In the genomic region with DNA sequence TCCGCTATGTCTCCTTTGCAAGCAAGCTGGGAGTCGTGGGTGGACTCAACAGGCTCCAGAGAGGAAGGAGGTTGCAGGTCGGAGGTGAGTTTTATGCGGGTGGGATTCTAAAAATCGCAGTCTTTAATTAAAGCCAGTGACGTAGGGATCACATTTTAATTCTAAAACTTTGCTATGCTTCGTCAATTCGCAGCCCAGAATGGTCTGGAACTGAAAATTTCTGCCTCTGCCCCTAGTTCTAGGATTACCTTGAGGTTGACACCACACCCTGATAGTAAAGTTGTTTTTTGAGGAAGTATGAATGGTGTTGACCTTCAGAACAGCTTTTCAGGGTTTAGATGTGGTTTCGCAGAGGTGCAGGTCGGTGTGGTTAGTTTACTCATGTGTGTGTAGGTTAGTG, we compare ENCODE assay signal across 7 mouse cellular contexts. TPM values are rescaled to one million over a fixed set of nuclear protein-coding genes. Genes with fewer than 3 reads are reported as not detected.
DNase-seq lines count a peak whose midpoint lies in the region; ATAC-seq and TF ChIP-seq lines count a peak whose summit lies in the region.

No protein-coding gene starts in this region.

- H3K4me1 ChIP-seq in embryonic fibroblast, embryonic 13.5 days (ENCODE audit: control insufficient read depth, insufficient read depth, low read length), result peaks cover 2% of the 10 kb centered on the region; the same call in 1 of the 2 replicates
- H3K4me1 ChIP-seq in limb, embryonic 13.5 days, result peaks cover 16% of the 10 kb centered on the region
- H3K4me1 ChIP-seq in neural tube, embryonic 14.5 days (ENCODE audit: control insufficient read depth, insufficient read depth, low read length), result peaks cover 9% of the 10 kb centered on the region

- H3K36me3 ChIP-seq in limb, embryonic 13.5 days, result peaks cover 8% of the 10 kb centered on the region
- no peaks in the 10 kb centered on the region for H3K36me3 ChIP-seq in neural tube, embryonic 14.5 days (ENCODE audit: control insufficient read depth, insufficient read depth, low read length)

- peak overlapping the region; percentile 93 for H3K9ac ChIP-seq in limb, embryonic 13.5 days
- peak overlapping the region; percentile 97; the same call in 1 of the 2 replicates for H3K9ac ChIP-seq in neural tube, embryonic 14.5 days (replicated peaks; ENCODE audit: low read depth, low read length)

- no peak for TF ChIP-seq POLR2A in embryonic fibroblast, embryonic 13.5 days (IDR thresholded peaks at IDR 0.05; ENCODE audit: low read depth, low read length)

- H3K27me3 ChIP-seq in limb, embryonic 13.5 days, result no peaks in the 10 kb centered on the region
- no peaks in the 10 kb centered on the region for H3K27me3 ChIP-seq in neural tube, embryonic 14.5 days (ENCODE audit: control insufficient read depth, insufficient read depth, low read length)

- 37% methylated on average over 10 of the region's 10 CpGs for WGBS in limb, embryonic 13.5 days
- 49% methylated on average over 10 of the region's 10 CpGs for WGBS in neural tube, embryonic 14.5 days

- no peak for ATAC-seq in limb, embryonic 13.5 days (ENCODE audit: low FRiP score, low read depth)
- ATAC-seq in neural tube, embryonic 14.5 days (ENCODE audit: low read depth), result no peak

- H3K27ac ChIP-seq in embryonic fibroblast, embryonic 13.5 days (ENCODE audit: insufficient read depth, low read length), result peak overlapping the region; percentile 74; the same call in 1 of the 2 replicates
- peak overlapping the region; percentile 87; the same call in 1 of the 2 replicates for H3K27ac ChIP-seq in limb, embryonic 13.5 days
- H3K27ac ChIP-seq in neural tube, embryonic 14.5 days (ENCODE audit: low read depth, low read length), result no peak overlapping the region

- TF ChIP-seq CTCF in embryonic fibroblast, embryonic 13.5 days (IDR thresholded peaks at IDR 0.05; ENCODE audit: borderline replicate concordance, insufficient read depth, low read length), result no peak

- H3K4me3 ChIP-seq in embryonic fibroblast, embryonic 13.5 days (ENCODE audit: insufficient read depth, low read length), result peak overlapping the region; percentile 99
- H3K4me3 ChIP-seq in limb, embryonic 13.5 days, result peak overlapping the region; percentile 92
- peak overlapping the region; percentile 98 for H3K4me3 ChIP-seq in neural tube, embryonic 14.5 days (ENCODE audit: low read depth, low read length)

- peak; percentile 38 to 46 for DNase-seq in spleen, postnatal 10 days (ENCODE audit: low spot score in 2 of 2)
- no peak for DNase-seq in spleen, postnatal 4 days (ENCODE audit: low spot score in 2 of 2)
- DNase-seq in adrenal gland, postnatal 10 days, result no peak
- DNase-seq in retina, postnatal 1 day, result no peak

- H3K9me3 ChIP-seq in limb, embryonic 13.5 days, result no peaks in the 10 kb centered on the region
- H3K9me3 ChIP-seq in neural tube, embryonic 14.5 days (ENCODE audit: control insufficient read depth, low read length), result no peaks in the 10 kb centered on the region

- H3K4me2 ChIP-seq in limb, embryonic 13.5 days (replicated peaks), result peak overlapping the region; percentile 66
- H3K4me2 ChIP-seq in neural tube, embryonic 14.5 days (ENCODE audit: low read depth, low read length), result peak overlapping the region; percentile 58

RNA-seq across cellular contexts. Expression of gene Add1, which starts 1.3 kb away (rescaled TPM):
- 189 and 191 TPM in 2 replicates for polyA plus RNA-seq in embryonic fibroblast, embryonic 13.5 days (2011; ENCODE audit: insufficient read length, low read depth, missing spikeins)
- polyA plus RNA-seq in limb, embryonic 13.5 days (2015; fragmentation: Nextera tagmentation; extraction: Ambion mirVana), result 185 and 200 TPM in 2 replicates
- polyA plus RNA-seq in neural tube, embryonic 14.5 days (2014; fragmentation: Nextera tagmentation; extraction: Ambion mirVana), result 213 and 243 TPM in 2 replicates
- total RNA-seq in adrenal gland, postnatal 10 days (2021), result 100 to 1,000 TPM; 135 to 182 TPM

RNA-seq across cellular contexts. Expression of gene Sh3bp2, which starts 49.1 kb away (rescaled TPM):
- 5.4 and 7.1 TPM in 2 replicates for polyA plus RNA-seq in embryonic fibroblast, embryonic 13.5 days (2011; ENCODE audit: insufficient read length, low read depth, missing spikeins)
- polyA plus RNA-seq in limb, embryonic 13.5 days (2015; fragmentation: Nextera tagmentation; extraction: Ambion mirVana), result 11.4 and 13.0 TPM in 2 replicates
- polyA plus RNA-seq in neural tube, embryonic 14.5 days (2014; fragmentation: Nextera tagmentation; extraction: Ambion mirVana), result 20.6 and 29.8 TPM in 2 replicates
- 1 to 10 TPM; 5.9 to 7.0 TPM for total RNA-seq in adrenal gland, postnatal 10 days (2021)

Comparison
In these comparisons a context has a peak if more than half of its experiments do, and no peak if none do; other contexts are left out.
1. DNase-seq: peak in spleen, postnatal 10 days (2 of 2); none in spleen, postnatal 4 days (0 of 2), adrenal gland, postnatal 10 days (single experiment) and retina, postnatal 1 day (single experiment).
2. Peak in every context shown above with its lines, with median percentiles within 50 percentile points of each other: H3K4me3 ChIP-seq.